Mouse (Mus musculus): ENCODE results near the gene Gm6763.
"Not testable (repeated sequence)": the region's sequence is repeated elsewhere in the genome, so short reads cannot be mapped to it uniquely, and the experiment has no call there.

DNA sequence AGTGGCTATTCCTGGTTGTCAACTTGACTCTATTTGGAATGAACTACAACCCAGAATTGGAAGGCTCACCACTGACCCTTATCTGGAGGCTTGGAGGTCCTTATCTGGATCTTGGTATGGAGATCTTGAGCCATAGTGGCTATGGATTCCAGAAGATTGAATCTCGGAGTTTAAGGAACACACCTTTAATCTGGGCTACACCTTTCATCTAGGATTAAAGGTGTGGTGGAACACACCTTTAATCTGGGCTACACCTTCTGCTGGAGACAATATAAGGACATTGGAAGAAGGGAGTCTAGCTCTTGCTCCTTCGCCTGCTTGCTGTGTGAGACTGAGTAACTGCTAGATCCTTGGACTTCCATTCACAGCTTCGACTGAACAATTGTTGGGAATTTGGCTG, 42.4 kb downstream of the Gm6763 start, which contains the start of gene Gm4340:
- TF ChIP-seq CTCF (IDR thresholded peaks at IDR 0.05; ENCODE audit: borderline replicate concordance, insufficient read depth, low read length); POLR2A (IDR thresholded peaks at IDR 0.05; ENCODE audit: low read depth, low read length): not testable (repeated sequence)

Measured in embryonic fibroblast, embryonic 13.5 days (primary cell).